Mouse (Mus musculus) adrenal gland, adult (tissue): ENCODE results near the gene Trappc12.

ENCODE experiments used
- DNase-seq, 2 experiments: peaks; one replicate each; pipeline ENCODE4 v3.0.0; 2022 to 2023; ENCODE audit warnings: low spot score in 1 of 2; ENCODE audit not compliant: inconsistent age in 2 of 2

Trappc12 gene

DNA sequence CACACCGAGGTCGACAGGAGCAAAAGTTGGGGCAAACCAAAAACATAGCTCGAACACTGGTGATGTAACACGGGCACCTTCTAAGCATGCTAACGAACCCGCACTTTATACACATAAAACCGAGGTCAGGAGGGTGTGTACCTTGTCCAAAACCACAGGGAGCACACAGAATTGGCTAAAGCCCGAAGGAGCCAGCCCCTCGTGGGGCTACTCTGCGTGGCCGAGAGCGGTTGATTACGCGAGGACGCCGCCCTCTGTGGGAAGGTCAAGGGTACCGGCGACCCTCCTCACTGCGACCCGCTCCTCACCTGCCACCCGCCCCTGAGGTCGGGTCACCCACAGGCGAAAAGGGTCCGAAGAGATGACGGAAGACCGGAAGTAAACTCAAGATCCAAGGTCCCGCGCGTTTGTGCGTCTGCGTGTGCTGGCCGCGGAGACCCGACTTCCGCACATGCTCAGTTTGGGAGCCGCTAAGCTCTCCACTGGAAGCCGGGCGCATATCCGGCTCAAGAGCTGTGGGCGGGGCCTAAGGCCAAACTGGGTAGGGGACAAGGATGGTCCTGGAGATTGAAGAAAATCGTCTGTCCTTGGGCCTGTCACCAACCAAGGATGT is at the start of gene Trappc12:
Gene Trappc12 (minus strand): TSS at position 452 of the 613 bp plus-strand sequence.
- DNase-seq: peak; percentile 92 to 94

DNA sequence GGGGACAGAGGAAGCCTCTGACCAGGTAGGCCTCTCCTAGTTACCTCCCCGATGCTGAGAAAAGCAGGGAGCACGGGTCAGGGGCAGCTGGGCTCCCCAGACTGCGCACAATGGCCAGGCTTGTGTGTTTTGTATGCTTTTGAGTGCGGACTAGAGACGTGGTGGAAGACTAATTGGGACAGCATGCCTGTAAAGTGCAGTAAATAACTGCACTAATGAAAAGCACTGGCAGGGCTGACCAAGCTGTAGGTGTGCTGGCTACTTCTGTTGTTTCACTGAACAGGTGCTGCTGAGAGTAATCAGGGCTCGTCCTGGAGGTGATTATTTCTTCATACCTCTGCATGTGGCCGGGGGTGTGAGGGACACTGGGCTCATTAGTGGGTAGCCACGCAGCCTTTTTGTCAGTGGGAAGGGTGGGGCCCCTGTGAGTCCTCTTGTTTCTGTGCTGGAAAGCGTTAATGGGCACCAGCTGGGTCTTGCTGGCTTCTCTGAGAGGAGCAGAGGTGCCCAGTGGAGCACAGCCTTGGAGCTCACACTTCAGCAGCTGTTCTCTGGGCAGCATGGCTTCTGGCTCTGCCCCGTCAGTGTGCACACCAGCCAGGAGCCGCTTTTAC is 49.6 kb upstream of the Trappc12 start:
- DNase-seq: no peak

DNA sequence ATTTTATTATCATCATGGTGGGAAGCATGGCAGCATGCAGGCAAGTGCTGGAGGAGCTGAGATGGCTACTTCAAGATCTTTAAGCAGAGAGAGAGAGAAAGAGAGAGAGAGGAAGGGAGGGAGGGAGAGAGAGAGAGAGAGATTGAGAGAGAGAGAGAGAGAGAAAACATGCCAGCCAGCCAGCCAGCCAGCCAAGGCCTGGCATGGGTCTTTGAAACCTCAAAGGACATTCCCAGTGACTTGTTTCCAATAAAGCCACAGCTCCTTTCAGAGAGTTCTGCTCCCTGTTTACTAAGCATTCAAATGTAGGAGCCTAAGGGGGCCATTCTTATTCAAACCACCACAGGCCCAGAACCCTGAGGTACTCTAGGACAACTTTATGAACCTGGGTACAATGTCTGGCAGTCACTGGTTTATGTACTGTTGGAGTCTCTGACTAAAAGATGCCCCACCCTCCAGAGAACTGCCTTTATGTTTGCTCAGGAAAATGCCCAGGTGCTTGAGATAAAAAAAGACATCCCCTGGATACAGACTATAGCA is 46.7 kb upstream of the Trappc12 start:
- no peak for DNase-seq

DNA sequence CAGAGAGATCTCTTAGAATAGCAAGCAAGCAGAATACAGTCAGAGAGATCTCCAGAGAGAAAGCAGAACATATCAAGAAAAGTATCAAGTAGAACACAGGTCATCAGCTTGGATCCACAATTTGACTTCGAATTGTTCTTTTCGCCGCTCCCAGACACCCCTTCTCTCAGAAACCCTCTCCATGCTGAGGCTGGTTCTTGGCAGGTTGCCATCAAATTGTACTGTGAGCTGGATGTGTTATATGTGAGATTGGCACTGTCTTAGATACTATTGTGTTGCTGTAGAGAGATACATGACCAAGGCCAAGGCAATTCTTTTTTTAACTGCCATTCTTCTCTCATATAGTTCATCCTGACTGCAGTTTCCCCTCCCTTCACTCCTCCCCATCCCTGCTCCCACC is 44.8 kb upstream of the Trappc12 start:
- no peak for DNase-seq

DNA sequence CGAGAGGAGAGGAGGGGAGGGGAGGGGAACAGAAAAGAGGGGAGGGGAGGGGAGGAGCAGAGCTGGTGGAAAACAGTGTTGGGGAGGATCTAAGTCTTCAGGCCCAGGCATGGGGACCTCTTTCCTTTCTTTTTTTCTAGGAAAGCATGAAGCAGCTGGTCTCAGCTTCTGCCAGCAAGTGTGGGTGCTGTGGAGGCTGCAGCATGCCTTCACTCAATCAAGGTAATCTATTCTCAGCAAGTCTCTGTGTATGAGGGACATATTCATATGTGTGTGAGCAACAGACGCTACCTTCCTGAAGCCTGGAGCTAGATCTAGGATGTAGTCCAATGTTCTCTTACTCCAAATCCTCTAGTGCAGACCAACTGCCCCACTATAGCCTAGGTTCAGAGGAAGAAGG is 43.4 kb upstream of the Trappc12 start:
- DNase-seq: no peak

DNA sequence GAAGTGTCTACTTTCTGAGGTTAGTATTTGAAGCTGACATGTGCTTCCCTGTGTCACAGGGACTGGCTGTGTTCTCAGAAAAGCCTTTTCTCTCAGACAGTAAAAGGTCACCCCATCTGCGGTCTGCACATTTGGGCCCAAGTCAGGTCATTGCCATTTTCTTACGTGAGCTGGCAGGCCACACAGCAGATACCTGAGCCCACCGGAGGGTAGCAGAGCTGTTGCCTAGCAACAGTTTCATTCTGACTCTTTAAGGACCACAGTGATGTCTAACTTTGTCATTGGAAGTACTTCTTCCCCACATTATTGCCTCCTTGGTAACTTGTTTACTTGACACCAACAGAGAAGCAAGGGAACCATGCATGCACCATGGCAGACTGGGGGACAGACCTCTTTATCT is 42.3 kb upstream of the Trappc12 start:
- no peak for DNase-seq

DNA sequence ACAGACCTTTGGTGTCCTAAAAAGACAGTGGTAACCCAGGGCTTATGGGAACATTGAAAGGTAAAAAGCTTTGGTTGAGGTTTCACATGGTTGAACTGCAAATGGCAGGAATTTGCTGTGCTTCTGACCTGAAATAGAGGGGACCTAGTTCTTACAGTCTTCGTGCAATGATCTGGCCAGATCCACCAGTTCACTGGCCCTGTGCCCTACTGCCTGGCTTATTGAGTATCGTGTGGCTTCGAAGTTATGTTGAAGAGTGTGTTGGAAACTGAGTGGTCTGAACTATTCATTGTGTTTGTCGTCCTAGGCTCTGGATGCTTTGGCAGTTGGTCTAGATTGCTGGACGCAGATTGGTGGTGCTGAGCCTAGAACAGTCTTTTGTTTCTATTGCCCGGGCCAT is 36.0 kb upstream of the Trappc12 start:
- DNase-seq: no peak

DNA sequence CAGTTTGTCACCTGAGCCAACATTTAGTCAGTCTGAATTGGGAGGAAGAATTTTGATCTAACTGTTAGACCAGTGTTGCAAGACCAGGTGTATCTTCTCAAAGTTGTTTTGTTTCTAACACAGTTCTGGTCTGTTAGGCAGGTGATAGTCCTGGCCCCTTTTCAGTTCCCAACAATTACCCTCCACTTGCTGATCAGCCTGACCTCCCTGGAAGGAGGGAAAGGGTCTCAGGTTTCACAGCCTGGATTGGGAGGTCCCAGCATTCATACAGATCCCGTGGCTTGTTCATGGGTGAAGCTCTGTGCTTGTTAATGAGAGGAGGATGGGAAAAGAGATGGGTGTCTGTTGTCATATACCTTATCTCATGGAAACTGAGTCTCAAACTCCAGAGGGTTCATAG is 35.0 kb upstream of the Trappc12 start:
- DNase-seq: no peak

DNA sequence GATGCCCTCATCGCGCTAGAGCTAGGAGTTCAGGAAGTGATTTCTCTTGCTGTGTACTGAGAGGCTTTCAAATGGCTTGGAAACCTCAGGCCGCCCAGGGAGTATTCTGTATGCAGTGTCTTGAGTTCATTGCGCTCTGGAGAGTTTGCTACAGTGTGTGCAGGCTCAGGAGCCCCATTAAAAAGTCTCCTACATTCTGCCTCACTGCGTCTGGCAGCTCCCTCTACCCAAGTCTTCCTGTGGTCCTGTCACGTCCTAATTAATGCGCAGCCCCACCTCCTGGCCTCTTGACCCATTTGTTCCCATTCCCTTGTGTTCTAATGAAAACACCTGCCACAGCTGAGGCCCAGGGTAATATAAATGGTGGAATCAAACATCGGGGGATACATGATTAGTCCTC is 34.6 kb upstream of the Trappc12 start:
- DNase-seq: no peak

DNA sequence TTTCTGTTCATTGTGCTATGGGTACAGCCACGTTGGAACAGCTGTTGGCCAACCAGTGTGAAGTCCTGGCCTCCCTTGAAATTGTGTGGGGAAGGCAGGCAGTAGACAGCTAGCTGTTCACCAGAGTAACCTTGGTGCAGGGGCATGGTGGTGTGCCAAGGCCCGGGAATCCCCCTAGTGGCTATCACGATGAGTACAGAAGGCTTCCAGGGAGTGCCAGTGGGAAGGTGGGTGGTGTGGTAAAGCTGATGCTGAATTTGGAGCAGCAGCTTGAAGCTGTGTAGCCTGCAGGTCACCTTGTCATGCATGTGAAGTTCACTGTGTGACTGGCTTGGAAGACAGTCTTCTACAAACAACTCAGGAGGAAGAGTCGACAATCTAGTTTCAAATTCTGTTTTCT is 34.1 kb upstream of the Trappc12 start:
- DNase-seq: peak; percentile 47 to 63

DNA sequence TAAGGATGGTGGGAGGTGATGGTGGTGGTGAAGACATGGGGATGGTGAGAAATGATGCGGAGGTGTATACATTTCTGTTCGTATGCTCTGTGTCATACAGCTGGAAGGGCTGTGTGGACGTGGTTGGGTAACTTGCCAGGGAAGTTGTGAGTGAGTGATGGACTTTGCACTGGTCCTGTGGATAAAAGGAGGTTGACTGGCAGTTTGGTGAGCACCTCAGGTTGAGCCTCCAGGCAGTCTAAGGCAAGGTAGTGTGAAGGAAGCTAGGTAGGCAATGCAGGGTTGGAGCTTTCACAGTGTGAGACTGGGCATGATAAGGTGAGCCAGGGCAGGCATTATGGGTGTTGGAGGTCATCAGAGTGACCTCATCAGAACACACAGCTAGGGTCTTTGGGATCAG is 32.4 kb upstream of the Trappc12 start:
- DNase-seq: no peak

DNA sequence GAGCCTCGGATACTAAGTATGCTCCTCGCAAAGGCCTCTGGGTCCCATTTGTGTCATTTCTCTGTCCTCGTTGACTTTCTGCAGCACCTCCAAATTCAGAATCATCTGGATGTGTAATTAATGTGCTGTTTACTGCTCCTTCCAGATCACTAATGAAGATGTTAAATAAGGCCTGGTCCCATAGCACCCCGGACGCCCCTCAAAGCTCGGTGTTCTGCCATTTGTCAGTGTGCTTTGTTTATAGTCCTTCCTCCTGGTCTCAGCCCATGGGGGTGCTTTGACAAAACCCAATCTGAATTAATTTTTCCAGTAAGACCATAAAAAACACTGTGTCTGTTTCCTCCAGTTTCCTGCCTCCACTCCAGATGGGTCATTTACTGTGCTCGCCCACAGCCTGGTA is 29.9 kb upstream of the Trappc12 start:
- no peak for DNase-seq

DNA sequence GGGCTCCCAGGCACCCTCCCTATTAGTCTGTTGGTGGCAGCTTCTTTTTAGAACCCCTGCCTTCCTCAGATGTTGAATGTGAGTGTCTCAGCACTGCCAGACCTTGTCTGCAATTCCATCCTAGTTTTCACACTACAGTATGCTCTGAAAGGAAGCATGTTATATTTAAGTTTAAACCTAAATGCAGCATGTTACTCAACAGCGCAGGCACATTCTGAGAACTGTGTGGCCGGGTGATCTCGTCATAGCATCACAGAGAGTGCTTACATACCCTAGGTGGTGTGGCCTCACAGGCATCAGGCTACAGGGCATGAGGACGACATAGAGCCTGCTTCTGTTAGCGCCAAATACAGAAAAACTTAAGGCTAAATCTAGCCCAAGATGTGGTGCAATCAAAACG is 25.4 kb upstream of the Trappc12 start:
- DNase-seq: no peak

DNA sequence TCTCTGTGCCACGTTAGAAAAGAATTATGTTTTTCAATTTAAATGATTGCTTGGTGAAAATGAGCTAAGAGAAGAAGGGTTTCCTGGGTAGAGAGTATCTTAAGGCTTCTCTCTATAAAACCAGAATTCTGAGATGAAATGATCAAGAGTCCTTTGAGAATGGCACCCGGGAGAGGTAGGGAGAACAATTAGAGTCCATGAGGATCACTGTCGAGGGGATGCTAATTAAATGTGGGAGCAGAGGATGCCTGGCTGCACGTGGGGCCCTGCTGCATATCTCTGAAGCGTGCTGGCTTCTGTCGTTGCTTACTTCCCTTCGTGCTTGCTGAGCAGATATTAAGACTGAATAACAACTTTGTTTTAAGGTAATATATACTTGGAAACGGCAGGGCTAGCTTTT is 24.8 kb upstream of the Trappc12 start:
- DNase-seq: no peak

DNA sequence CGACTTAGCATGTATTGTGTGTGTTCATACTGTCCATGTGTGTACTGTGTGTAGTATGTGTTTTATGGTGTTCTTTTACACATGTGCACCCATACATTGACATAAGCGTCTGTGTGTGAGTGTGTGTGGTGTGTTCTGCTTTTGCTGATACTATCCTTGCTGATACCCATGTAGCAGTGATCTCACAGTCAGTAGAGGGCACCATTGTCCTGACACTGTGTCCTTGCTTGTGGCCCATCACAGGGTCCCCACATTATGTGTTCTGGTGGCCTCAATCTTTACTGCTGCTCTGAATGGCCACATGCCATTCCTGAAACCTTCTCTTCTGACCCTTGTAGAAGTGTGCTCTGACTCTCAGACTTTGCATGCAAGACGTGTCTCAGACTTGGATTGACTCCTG is 23.5 kb upstream of the Trappc12 start:
- no peak for DNase-seq

DNA sequence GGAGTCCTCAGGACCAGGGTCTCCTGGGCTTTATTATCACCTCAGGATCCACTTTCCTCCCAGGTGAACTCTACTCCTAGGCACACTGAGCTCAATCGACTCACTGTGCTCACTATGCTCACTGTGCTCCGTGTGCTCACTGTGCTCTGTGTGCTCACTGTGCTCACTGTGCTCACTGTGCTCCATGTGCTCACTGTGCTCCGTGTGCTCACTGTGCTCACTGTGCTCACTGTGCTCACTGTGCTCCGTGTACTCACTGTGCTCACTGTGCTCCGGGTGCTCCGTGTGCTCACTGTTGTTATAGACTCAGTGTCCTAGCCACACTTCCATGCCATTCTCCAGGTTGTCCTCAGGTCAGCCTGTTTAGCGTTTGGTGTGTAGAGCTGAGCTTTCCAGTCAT is 19.7 kb upstream of the Trappc12 start:
- DNase-seq: no peak

DNA sequence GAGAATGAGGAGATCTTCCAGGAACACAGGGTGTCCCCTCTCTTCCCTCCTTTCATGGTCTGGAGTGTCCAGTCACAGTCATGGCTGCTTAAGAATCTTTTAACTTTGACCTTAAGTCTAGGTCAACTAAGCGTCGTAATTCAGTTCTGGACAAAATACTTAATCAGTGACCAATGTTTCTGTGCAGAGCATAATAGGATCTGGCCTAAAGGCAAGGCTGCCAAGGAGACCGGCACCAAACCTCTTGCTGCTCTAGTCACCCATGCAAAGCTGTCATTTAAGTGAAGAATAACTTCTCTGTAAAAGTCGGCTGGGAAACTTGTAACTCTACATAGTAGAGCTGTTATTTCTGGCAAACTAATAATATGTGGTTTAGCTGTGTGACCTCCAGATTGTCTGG is 5.7 kb upstream of the Trappc12 start:
- no peak for DNase-seq

DNA sequence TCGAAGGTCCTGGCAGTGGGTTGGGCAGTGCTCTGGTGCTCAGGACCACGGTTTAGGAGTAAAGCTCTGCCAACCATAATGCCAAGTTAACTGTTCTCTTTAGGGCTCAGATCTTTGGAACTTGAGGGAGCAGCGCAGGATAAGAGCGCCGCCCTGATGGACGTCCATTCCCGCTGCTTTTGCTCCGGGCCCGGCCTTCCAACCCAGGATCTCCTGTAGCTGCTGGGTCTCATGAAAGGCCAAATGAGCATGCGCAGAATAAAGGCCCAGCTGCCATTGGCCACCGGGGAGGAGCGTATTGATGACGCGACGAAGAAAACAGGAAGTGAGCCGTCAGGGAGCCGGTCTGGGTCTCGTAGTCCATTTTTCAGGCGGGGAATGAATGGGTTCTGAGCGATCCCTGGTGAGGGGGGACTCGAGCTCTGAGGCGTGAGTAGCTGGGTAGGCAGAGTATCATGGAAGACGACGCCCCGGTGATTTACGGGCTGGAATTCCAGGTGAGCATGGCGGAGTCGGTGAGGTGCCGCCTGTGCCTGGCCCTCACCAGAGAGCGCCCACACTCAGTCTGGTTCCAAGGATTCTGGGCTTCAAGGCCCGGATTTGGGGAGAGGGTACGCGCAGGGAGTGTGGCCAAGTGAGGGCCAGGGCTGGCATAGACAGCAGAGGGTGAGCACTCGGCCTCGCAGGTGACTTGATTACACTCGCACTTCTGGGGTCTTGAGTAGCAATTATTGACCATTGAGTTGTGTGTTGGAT is 1.4 kb upstream of the Trappc12 start, which contains the start of gene Eipr1:
Gene Eipr1 (plus strand): TSS at position 296 of the 756 bp plus-strand sequence.
- peak; percentile 92 to 96 for DNase-seq

DNA sequence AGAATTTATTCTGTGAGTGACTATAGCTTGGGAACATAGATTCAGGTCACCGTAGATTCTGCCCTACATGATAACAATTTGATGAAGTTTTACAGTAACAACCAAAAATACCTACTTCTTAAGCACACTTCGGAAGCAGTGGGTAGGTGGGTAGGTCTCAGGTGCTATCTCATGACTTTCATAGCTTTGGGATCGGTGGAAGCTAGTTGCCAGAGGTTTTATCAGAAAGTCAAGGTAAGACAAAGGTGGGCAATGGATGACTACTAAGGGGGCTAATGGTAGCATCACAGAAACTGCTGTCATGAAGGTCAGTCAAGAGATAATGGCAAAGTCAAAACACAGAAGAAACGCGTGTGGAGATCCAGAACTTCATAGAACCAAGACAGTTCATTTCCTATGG is 604 bp upstream of the Trappc12 start:
- DNase-seq: peak; percentile 13 to 59

DNA sequence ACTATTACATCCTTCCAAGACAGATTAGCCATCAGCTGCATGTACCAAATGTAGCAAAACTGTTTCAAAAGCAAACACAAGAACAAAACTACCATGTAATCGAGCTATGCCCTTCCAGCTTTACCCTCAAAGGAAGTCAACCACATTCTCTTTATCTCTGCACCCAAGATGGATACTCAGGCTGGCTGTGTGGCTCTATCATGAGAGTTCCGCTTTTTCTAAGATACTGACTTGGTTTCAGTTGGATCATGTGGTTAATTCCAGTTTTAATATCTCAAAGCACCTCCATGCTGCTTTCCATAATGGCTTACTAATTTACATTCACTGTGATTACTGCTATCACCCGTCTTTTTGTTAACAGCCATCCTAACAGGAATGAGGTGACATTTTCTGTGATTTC is 6.9 kb downstream of the Trappc12 start:
- DNase-seq: no peak

DNA sequence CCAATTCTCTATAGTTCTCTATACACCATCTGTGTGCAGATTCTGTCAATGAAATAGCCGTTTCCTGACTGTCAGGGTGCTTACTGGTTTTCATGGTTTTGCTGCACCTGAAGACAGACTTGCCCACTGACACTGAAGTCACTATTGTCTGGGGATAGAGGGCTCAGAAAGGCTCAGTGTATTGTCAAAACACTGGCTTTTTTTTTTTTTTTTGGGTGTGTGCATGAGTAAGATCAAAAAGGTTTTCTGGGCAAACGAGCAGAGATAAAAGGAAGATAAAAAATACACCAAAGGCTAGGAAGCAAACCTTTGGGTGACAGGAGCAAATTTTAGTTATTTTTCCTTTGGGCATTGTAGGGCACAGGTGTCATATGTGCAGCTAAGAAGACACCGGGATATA is 15.0 kb downstream of the Trappc12 start:
- no peak for DNase-seq

DNA sequence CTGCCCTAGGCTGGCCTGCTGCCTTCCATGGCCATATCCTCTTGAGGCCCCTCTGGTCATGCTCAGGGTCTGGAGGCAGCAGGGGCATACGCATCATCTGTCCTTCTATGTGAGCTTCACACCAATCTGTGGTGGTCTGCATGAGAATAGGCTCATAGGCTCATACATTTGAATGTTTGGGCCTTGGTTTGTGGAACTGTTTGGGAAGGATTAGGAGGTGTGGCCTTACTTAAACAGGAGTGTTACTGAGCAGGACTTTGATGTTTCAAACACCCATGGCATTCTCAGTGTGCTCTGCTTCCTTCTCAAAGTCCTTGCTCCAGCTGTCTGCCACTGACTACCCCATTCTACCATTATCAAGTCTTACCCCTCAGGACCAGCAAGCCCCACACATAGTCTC is 16.0 kb downstream of the Trappc12 start:
- DNase-seq: no peak
